Mouse (Mus musculus) olfactory bulb, adult 2 months (tissue): ENCODE data around the gene Tmem123.

Experiments used
- CTCF ChIP-seq: fragments of 200-500 bp; IDR thresholded peaks from 2 replicates; pipeline ENCODE4 v1.5.1; 2012; ENCODE audit warnings: low read depth, mild to moderate bottlenecking, low read length, moderate library complexity; ENCODE audit not compliant: insufficient read depth
- POLR2A ChIP-seq: fragments of 200-500 bp; IDR thresholded peaks from 2 replicates; pipeline ENCODE4 v1.6.1; 2012; ENCODE audit warnings: mild to moderate bottlenecking, low read depth, low read length, moderate library complexity; ENCODE audit not compliant: insufficient read depth

DNA sequence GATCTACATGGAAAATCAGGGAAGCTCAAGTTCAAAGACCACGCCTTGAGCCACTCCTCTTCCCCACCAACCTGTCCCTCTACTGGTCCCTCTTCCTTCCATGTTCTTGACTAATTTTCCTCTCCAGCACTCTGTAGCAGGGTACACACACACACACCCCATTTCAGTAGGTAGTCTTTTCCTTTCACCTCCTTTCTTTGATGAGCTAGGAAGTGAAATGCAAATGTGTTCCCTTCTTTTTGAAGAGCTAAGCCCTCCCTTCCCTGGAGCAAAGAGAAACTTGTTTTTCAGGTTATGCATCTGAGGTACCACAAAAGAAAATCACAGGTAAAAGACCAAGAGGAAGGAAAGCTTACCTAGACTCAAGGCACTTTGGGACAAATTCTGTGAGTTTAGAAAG, 42.3 kb upstream of the Tmem123 start:
- no peak for TF ChIP-seq CTCF
- TF ChIP-seq POLR2A = no peak
